Mouse (Mus musculus): ENCODE data around the gene Inpp4b.

The Inpp4b gene

DNA sequence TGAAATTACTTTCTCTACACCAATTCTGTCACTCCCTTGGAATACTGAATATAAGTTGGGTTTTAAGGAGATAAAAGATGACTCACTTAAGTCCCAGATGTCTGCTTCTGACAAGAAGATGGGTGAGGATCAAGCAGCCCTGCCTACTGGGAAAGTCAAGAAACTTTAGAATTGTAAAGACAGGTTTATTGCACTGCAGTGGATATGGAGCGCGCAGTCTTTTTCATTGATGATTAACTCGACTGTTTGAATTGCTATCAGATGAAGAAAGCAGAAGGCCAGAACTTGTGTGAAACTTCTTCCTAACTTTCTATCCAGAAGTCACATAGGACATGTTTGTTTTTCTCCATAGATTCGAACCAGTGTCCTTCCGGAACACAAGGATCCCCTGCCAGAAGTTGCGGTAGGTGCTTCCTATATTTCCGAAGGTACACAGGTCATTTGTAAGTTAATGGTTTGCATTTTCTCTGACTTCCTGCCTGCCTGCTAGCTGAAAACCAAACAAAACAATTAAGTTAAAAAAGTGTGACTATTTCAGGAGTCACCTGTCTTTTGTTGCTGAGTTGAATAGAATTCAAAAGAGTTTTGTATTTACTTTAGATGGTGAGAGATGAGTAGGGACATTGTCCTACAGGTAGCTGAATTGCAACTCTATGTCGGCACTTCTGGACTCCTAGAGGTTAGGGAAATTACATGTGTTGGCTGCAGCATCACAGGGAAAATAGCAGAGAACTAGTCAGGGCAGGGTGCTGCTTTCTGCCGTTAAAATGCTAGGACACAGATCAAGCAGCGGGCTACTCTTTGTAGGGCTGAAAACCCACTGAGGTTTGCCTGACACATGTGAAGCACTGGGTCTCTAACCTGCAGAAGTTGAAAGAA is 502.0 kb downstream of the Inpp4b start:
- DNase-seq (ENCODE audit: low spot score), result no peak

- DNase-seq (ENCODE audit: low spot score), result no peak
Measured at GRCm38 (mm10) chr8:81847929-81848328, 505.6 kb downstream of the Inpp4b start.

DNA sequence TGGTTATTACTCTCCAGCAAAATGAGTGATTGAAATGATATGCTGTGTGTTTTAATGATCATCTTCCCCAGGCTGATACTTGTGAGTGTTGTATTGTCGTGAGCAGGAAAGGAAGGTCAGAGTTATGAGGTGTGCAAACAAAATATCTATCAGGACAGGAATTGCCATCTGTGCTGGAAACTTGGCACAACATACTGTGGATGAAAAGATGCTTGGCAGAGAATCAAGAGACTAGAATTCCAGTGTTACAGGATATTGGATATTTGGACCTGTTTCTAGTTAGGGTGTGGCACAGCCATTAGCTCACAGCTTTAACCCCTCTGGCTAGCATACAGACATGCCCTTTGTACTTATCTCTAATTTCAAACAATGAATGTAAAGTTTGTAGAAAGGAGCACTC is 507.6 kb downstream of the Inpp4b start:
- DNase-seq (ENCODE audit: low spot score), result no peak

DNA sequence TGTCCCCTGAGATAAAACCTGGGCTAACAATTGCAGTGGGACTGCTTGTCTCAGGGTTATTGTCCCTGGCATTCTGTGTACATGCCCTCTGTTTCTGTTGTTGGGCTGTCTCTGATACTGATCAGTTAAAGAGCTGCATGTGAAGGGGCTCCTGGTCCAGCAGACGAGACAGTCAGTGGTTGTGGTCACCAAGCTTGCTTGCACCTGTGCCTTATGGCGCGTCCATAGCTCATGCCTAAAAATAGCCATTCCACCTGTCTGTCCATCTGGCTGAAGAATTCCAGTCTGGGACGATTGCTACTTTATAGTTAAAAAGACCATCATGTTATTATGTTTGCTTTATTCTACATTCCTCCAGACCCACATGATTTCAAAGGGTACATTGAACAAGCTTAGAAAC is 510.8 kb downstream of the Inpp4b start:
- DNase-seq (ENCODE audit: low spot score), result no peak

- DNase-seq (ENCODE audit: low spot score), result no peak
Measured at GRCm38 (mm10) chr8:81854543-81854942, 512.2 kb downstream of the Inpp4b start.

DNA sequence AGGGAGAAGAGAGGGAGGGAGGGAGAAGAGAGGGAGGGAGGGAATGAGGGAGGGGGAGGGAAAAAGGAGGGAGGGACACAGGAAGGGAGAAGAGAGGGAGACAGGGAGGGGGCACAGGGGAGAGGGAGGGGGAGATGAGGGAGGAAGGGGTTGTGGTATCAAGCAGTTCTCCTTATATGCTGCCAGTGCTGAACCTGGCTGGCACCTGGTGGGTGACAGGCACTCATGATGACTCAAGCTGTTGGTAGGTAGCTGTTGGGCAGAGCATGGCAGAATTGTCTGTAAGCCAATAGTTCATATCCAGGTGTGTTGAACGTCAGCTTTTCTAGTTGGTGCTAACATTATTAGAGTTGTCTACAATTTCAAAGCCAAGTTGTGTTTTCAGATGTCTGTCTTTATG is 512.7 kb downstream of the Inpp4b start:
- DNase-seq (ENCODE audit: low spot score), result no peak

- DNase-seq (ENCODE audit: low spot score), result no peak
Measured at GRCm38 (mm10) chr8:81856120-81856519, 513.8 kb downstream of the Inpp4b start.

DNA sequence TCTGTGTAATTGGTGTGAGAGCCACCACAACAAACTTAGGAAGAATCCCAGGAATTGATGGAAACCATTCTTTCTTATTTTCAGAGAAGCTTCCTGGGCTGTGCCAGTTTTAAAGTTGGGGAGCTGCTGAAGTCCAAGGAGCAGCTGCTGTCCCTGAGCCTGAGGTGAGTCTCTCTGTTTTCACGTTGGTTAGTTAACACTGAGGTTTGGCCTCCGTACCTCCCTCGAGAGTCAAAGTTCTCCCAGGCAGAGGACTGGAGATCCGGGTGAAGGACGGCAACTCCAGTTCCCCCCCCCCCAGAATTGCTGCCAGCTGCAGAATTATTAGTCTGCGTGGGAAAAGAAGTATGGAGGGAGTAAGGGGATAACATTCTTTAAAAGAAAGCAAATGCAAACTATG is 514.3 kb downstream of the Inpp4b start:
- DNase-seq (ENCODE audit: low spot score), result no peak

- no peak for DNase-seq (ENCODE audit: low spot score)
Measured at GRCm38 (mm10) chr8:81858393-81858792, 516.0 kb downstream of the Inpp4b start.

- no peak for DNase-seq (ENCODE audit: low spot score)
Measured at GRCm38 (mm10) chr8:81859805-81860204, 517.4 kb downstream of the Inpp4b start.

DNA sequence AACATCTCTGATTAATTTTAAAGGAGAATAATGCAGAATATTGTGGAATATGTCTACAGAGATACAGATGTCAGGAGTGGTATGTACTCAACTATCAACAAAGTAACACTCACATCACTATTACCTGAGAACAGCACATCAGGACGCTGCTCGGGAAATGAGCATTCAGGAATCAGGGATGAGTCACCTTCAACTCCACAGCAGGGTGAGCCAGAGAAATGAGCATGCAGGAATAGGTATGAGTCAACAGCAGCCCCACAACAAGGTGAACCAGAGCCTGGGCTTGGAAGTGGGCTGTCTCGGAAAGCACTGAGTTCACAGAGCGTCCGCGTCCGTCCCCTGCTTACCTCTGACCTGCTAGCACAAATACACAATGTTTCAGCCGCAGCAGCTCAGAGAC is 519.0 kb downstream of the Inpp4b start:
- DNase-seq (ENCODE audit: low spot score), result no peak

- DNase-seq (ENCODE audit: low spot score), result no peak
Measured at GRCm38 (mm10) chr8:81862738-81863137, 520.4 kb downstream of the Inpp4b start.

DNA sequence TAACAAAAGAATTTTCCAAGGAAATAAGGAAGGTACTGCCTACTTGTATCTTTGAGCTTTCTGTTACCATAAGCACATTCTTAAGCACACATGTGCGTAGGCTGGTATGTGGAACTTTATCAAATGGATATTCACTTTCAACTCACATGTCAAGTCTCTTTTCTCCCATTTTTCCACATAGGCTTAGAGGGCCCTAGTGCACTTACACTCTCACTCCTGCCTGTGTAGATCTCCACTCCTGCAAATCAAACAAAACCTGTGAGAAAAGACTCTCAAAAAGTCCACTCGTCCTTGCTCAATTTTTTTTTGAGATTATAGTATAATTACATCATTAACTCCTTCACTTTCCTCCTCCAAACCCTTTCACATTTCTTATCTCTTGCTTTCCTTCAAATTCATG is 522.0 kb downstream of the Inpp4b start:
- no peak for DNase-seq (ENCODE audit: low spot score)

GRCm38 (mm10) chr8:81865664-81866063 is 523.3 kb downstream of the Inpp4b start:
- DNase-seq (ENCODE audit: low spot score), result no peak

DNA sequence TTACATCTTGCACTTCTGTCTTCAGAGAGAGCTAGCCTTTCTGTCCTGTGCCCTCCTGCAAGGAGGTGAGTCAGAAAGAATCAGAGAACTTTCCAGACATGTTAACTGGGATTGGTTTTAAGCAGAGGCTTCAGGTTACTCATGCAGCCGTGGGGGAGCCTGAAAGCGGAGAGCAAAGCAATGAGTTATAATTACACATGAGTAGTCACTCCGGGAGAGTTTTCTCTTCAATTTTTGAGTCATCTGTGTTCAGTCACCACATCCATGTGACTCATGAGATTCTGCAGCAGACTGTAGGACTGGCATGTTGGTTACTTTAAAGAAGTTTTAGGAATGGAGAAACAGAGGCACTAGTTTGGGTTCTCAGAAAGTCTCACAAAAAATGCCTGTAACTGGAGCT is 524.7 kb downstream of the Inpp4b start:
- DNase-seq (ENCODE audit: low spot score), result no peak

- no peak for DNase-seq (ENCODE audit: low spot score)
Measured at GRCm38 (mm10) chr8:81870466-81870865, 528.1 kb downstream of the Inpp4b start.

DNA sequence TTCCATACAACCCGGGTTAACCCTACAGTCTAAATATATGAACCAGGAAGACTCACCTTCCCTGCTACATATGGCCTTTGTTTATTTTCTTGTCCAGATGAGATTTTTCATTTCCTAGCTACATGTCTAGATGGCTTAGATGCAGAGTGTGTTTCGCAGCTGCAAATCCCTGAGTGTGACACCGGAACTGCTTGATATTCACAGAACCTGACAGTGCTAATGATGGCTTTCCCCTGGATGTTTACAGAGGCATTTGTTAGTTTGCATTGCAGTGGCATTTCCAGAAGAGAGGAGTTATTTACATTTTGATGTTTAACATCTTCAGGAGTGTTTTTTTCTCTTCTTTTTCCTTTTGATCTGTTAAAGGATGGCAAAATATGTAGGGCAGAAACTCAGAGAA is 537.7 kb downstream of the Inpp4b start:
- no peak for DNase-seq (ENCODE audit: low spot score)

DNA sequence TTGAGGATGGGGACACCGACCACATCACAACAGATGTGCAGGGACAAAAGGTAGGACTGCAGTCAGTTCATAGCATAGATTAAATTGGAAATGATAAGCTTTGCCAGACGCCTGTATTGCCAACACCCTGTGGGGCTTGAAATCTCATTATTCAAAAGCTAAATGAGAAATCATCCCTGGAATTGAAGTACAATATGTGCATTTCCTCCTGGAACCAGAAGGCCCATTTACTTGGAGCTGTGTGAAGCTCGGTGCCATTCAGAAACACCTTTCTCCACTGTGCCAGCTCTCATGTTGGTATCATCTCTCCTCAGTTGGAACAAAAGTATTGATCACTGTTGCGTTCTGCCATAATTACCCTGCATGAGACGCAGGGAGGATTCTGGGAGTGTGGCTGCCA is 541.8 kb downstream of the Inpp4b start:
- DNase-seq (ENCODE audit: low spot score), result no peak

- DNase-seq (ENCODE audit: low spot score), result no peak
Measured at GRCm38 (mm10) chr8:81888843-81889242, 546.5 kb downstream of the Inpp4b start.

DNA sequence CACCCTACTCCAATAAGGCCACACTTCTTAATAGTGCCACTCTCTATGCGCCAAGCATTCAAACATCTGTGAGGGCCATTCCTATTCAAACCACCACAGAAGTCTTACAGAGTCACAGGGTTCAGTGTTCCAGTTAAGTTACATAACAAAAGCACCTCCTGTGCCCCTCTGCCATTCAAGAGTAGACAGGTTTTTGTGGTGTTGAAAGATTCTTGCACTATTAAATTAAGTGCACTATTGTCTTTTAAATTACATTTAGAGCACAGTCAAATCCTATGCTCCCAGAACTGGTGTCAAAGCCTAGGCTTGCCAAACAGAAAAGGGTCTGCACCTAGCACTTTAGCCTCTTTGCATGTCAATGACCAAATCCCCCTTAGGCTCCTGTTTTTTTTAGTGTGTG is 550.9 kb downstream of the Inpp4b start:
- DNase-seq (ENCODE audit: low spot score), result no peak

GRCm38 (mm10) chr8:81946812-81947211 is 604.5 kb downstream of the Inpp4b start:
- no peak for DNase-seq (ENCODE audit: low spot score)

GRCm38 (mm10) chr8:81953101-81953500 is 610.7 kb downstream of the Inpp4b start:
- no peak for DNase-seq (ENCODE audit: low spot score)

- DNase-seq (ENCODE audit: low spot score), result no peak
Measured at GRCm38 (mm10) chr8:81985128-81985665, 642.8 kb downstream of the Inpp4b start.

- DNase-seq (ENCODE audit: low spot score), result no peak
Measured at GRCm38 (mm10) chr8:81992966-81993365, 650.6 kb downstream of the Inpp4b start.
